Comparison of ENCODE assay signal across 7 mouse cellular contexts in the genomic region with DNA sequence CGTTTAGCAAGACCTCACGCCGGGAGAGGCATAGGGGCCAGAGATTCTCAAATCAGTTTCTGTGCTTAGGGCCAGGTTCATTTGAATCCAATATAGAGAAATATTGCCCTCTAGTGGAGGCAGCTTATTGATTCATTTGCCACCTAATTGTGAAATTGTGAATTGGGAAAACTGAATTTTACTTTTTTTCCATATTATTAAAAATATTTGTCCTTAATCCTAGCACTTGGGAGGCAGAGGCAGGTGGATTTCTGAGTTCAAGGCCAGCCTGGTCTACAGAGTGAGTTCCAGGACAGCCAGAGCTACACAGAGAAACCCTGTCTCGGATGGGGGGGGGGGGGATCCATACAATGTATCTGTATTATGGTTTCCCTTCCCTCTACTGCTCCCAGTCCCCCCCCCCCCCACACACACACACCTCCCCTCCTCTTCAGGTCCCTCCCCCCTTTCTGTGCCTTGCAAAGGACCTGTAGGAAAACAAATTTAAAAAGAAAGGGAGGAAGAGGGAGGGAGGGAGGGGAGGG.
DNase-seq lines count a peak whose midpoint lies in the region; ATAC-seq and TF ChIP-seq lines count a peak whose summit lies in the region.

No protein-coding gene starts in this region.

- TF ChIP-seq POLR2A in cortical plate, adult 2 months (IDR thresholded peaks at IDR 0.05; ENCODE audit: extremely low read depth, insufficient read depth, low read length), result no peak

- H3K4me3 ChIP-seq in lung, embryonic 14.5 days (ENCODE audit: low read depth, low read length), result no peak overlapping the region
- no peak overlapping the region for H3K4me3 ChIP-seq in cortical plate, adult 2 months (ENCODE audit: insufficient read depth, low read length)
- no peak overlapping the region for H3K4me3 ChIP-seq in heart, embryonic 15.5 days
- H3K4me3 ChIP-seq in midbrain, embryonic 13.5 days (replicated peaks), result no peak overlapping the region

- no peaks in the 10 kb centered on the region for H3K9me3 ChIP-seq in lung, embryonic 14.5 days (ENCODE audit: low read depth, low read length)
- no peaks in the 10 kb centered on the region for H3K9me3 ChIP-seq in heart, embryonic 15.5 days (replicated peaks)
- H3K9me3 ChIP-seq in midbrain, embryonic 13.5 days, result no peaks in the 10 kb centered on the region

- peak; percentile 94 for DNase-seq in lung, embryonic 14.5 days
- DNase-seq in lung, postnatal 14 days, result no peak
- no peak for DNase-seq in thymus, postnatal 36 days
- no peak for DNase-seq in spleen, postnatal 36 days (ENCODE audit: low spot score in 2 of 2)

- WGBS in lung, embryonic 14.5 days, result 13% methylated on average over 4 of the region's 4 CpGs
- 17% methylated on average over 4 of the region's 4 CpGs for WGBS in heart, embryonic 15.5 days
- WGBS in midbrain, embryonic 13.5 days, result 18% methylated on average over 4 of the region's 4 CpGs

- no peaks in the 10 kb centered on the region for H3K36me3 ChIP-seq in lung, embryonic 14.5 days (ENCODE audit: insufficient read depth)
- no peaks in the 10 kb centered on the region for H3K36me3 ChIP-seq in heart, embryonic 15.5 days
- no peaks in the 10 kb centered on the region for H3K36me3 ChIP-seq in midbrain, embryonic 13.5 days

- peak overlapping the region; percentile 40; the same call in 1 of the 2 replicates for H3K4me2 ChIP-seq in lung, embryonic 14.5 days
- peak overlapping the region; percentile 47 for H3K4me2 ChIP-seq in heart, embryonic 15.5 days
- peak overlapping the region; percentile 37 for H3K4me2 ChIP-seq in midbrain, embryonic 13.5 days (replicated peaks)

- H3K27me3 ChIP-seq in lung, embryonic 14.5 days (ENCODE audit: insufficient read depth, low read length), result no peaks in the 10 kb centered on the region
- no peaks in the 10 kb centered on the region for H3K27me3 ChIP-seq in heart, embryonic 15.5 days
- H3K27me3 ChIP-seq in midbrain, embryonic 13.5 days, result no peaks in the 10 kb centered on the region

- peak; percentile 53; the same call in 1 of the 2 replicates for ATAC-seq in lung, embryonic 14.5 days (ENCODE audit: insufficient read depth)
- ATAC-seq in heart, embryonic 15.5 days (replicated peaks; ENCODE audit: insufficient number of reproducible peaks, insufficient read depth, low FRiP score, low read depth), result 0 out of 2 replicates have a peak, but pooled peaks have one; percentile 39
- ATAC-seq in midbrain, embryonic 13.5 days, result peak; percentile 78

- H3K27ac ChIP-seq in lung, embryonic 14.5 days (ENCODE audit: low read depth), result no peak overlapping the region
- no peak overlapping the region for H3K27ac ChIP-seq in cortical plate, adult 2 months (ENCODE audit: insufficient read depth, low read length)
- no peak overlapping the region for H3K27ac ChIP-seq in heart, embryonic 15.5 days
- H3K27ac ChIP-seq in midbrain, embryonic 13.5 days, result no peak overlapping the region

- TF ChIP-seq CTCF in lung, embryonic 14.5 days (IDR thresholded peaks at IDR 0.05; ENCODE audit: low read depth), result peak; percentile 69
- peak; percentile 45 for TF ChIP-seq CTCF in cortical plate, adult 2 months (IDR thresholded peaks at IDR 0.05; ENCODE audit: extremely low read depth, insufficient read depth, low read length)

- no peak overlapping the region for H3K9ac ChIP-seq in lung, embryonic 14.5 days
- H3K9ac ChIP-seq in heart, embryonic 15.5 days, result no peak overlapping the region
- no peak overlapping the region for H3K9ac ChIP-seq in midbrain, embryonic 13.5 days (replicated peaks)

- H3K4me1 ChIP-seq in lung, embryonic 14.5 days (ENCODE audit: insufficient read depth), result no peaks in the 10 kb centered on the region
- H3K4me1 ChIP-seq in cortical plate, adult 2 months (ENCODE audit: control insufficient read depth, insufficient read depth, low read length), result peaks cover 5% of the 10 kb centered on the region; the same call in 1 of the 2 replicates
- peaks cover 12% of the 10 kb centered on the region for H3K4me1 ChIP-seq in heart, embryonic 15.5 days (replicated peaks)
- 0 out of 2 replicates have a peak, but pooled peaks cover 2% of the 10 kb centered on the region for H3K4me1 ChIP-seq in midbrain, embryonic 13.5 days (replicated peaks)
